Mouse (Mus musculus): ENCODE measurements around the gene Gm4565. TPM values are rescaled to one million over a fixed set of nuclear protein-coding genes. Genes with fewer than 3 reads are reported as not detected.
"Not testable (repeated sequence)": the region's sequence is repeated elsewhere in the genome, so short reads cannot be mapped to it uniquely, and the experiment has no call there.

The Gm4565 gene
- polyA plus RNA-seq (2012; fragmentation: generic; extraction: Trizol), result not detected
- long read RNA-seq, experiment 1, result 0 reads
- long read RNA-seq, experiment 2, result 0 reads

GRCm38 (mm10) chr7:22588027-22588426, at the start of gene Gm4565:
Gene Gm4565, minus strand, starts transcription at chr7:22588127.
- not testable (repeated sequence) for H3K36me3 ChIP-seq (ENCODE audit: control insufficient read depth, insufficient read depth); H3K79me3 ChIP-seq (ENCODE audit: low read depth); H3K27me3 ChIP-seq (ENCODE audit: control insufficient read depth, insufficient read depth, insufficient read length); H3K79me2 ChIP-seq (ENCODE audit: control insufficient read depth, insufficient read depth); H3ac ChIP-seq (ENCODE audit: control insufficient read depth, insufficient read length, low read depth); H3K4me3 ChIP-seq (ENCODE audit: insufficient read depth, poor library complexity, severe bottlenecking)

DNA sequence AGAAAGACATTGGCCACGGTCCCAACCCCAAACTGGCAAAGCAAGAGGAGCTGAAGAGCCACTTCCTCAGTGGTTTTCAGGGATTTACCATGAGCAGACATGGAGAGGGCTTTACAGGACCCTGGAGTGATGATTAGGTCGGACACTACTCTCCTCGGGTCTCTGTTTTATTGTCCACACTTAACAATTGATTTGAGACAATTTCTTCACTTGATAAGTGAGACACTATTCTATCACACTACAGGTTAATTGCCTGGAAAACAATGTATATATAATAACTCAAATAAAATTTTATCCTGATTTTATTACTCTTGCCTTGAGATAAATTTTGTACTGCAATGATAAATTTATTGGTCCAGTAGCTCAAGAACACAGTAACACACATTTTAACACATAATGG, 22.7 kb downstream of the Gm4565 start, which contains the start of gene Gm4201:
TSS of gene Gm4201 (minus strand) at position 101 of the 400 bp plus-strand sequence.
- H3K27me3 ChIP-seq (ENCODE audit: control insufficient read depth, insufficient read depth, insufficient read length); H3ac ChIP-seq (ENCODE audit: control insufficient read depth, insufficient read length, low read depth); H3K79me3 ChIP-seq (ENCODE audit: low read depth); H3K4me3 ChIP-seq (ENCODE audit: insufficient read depth, poor library complexity, severe bottlenecking); H3K36me3 ChIP-seq (ENCODE audit: control insufficient read depth, insufficient read depth); H3K79me2 ChIP-seq (ENCODE audit: control insufficient read depth, insufficient read depth): not testable (repeated sequence)

DNA sequence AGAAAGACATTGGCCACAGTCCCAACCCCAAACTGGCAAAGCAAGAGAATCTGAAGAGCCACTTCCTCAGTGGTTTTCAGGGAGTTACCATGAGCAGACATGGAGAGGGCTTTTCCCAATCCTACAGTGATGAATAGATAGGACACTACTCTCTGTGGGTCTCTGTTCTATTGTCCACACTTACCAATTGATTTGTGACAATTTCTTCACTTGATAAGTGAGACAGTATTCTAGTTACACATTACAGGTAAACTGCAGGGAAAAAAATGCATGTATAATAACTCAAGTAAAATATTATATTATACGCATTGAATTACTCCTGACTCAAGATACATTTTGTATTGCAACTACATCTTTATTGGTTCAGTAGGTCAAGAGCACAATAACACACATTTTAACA, 53.1 kb downstream of the Gm4565 start, which contains the start of gene Gm8677:
TSS of gene Gm8677 (minus strand) at position 101 of the 400 bp plus-strand sequence.
- not testable (repeated sequence) for H3K4me3 ChIP-seq (ENCODE audit: insufficient read depth, poor library complexity, severe bottlenecking); H3K36me3 ChIP-seq (ENCODE audit: control insufficient read depth, insufficient read depth); H3K79me3 ChIP-seq (ENCODE audit: low read depth); H3K79me2 ChIP-seq (ENCODE audit: control insufficient read depth, insufficient read depth); H3ac ChIP-seq (ENCODE audit: control insufficient read depth, insufficient read length, low read depth); H3K27me3 ChIP-seq (ENCODE audit: control insufficient read depth, insufficient read depth, insufficient read length)

Other genes starting within 250 kb of the Gm4565 start
- gene Gm8660, start 217.1 kb downstream of the Gm4565 start, polyA plus RNA-seq (2012; fragmentation: generic; extraction: Trizol), result not detected
- not detected for gene Vmn1r148, start 174.5 kb downstream of the Gm4565 start, polyA plus RNA-seq (2012; fragmentation: generic; extraction: Trizol)
- not detected for gene Vmn1r149, start 149.9 kb downstream of the Gm4565 start, polyA plus RNA-seq (2012; fragmentation: generic; extraction: Trizol)
- gene Gm10665, start 124.1 kb downstream of the Gm4565 start, polyA plus RNA-seq (2012; fragmentation: generic; extraction: Trizol), result not detected
- gene Vmn1r151, start 88.4 kb downstream of the Gm4565 start, polyA plus RNA-seq (2012; fragmentation: generic; extraction: Trizol), result not detected
- gene Vmn1r152, start 65.2 kb downstream of the Gm4565 start, polyA plus RNA-seq (2012; fragmentation: generic; extraction: Trizol), result not detected
- not detected for gene Gm8677, start 53.2 kb downstream of the Gm4565 start, polyA plus RNA-seq (2012; fragmentation: generic; extraction: Trizol)
- gene Gm4201, start 22.8 kb downstream of the Gm4565 start, polyA plus RNA-seq (2012; fragmentation: generic; extraction: Trizol), result not detected
- gene Vmn1r155, start 69.9 kb upstream of the Gm4565 start, polyA plus RNA-seq (2012; fragmentation: generic; extraction: Trizol), result not detected
- gene Gm8693, start 104.2 kb upstream of the Gm4565 start, polyA plus RNA-seq (2012; fragmentation: generic; extraction: Trizol), result not detected
- not detected for gene Gm4567, start 131.6 kb upstream of the Gm4565 start, polyA plus RNA-seq (2012; fragmentation: generic; extraction: Trizol)
- gene Vmn1r157, start 173.6 kb upstream of the Gm4565 start, polyA plus RNA-seq (2012; fragmentation: generic; extraction: Trizol), result not detected
- gene Vmn1r158, start 202.7 kb upstream of the Gm4565 start, polyA plus RNA-seq (2012; fragmentation: generic; extraction: Trizol), result not detected